Mouse (Mus musculus) brain, embryonic 14.5 days (tissue): Measurements from ENCODE around the gene Rims3. TPM values are rescaled to one million over a fixed set of nuclear protein-coding genes. Genes with fewer than 3 reads are reported as not detected.

ENCODE experiments used
- DNase-seq: peaks from one replicate; pipeline ENCODE4 v3.0.0-alpha.2; 2011; ENCODE audit warnings: low read depth
- CTCF ChIP-seq: fragments of 200-500 bp; IDR thresholded peaks from 2 replicates; pipeline ENCODE4 v1.5.1; 2012; ENCODE audit warnings: inconsistent platforms, mild to moderate bottlenecking, moderate library complexity, borderline replicate concordance; ENCODE audit not compliant: insufficient read depth, insufficient read length; ENCODE audit errors: extremely low read depth
- POLR2A ChIP-seq: fragments of 200-500 bp; IDR thresholded peaks from 2 replicates; pipeline ENCODE4 v1.6.1; 2012; ENCODE audit warnings: mild to moderate bottlenecking, inconsistent platforms, borderline replicate concordance; ENCODE audit not compliant: poor library complexity, insufficient read depth, insufficient read length, severe bottlenecking; ENCODE audit errors: extremely low read depth
- polyA plus RNA-seq: library from polyadenylated mRNA; depleted of rRNA; stranded (reverse); fragments of >200 nt; gene quantifications from 2 replicates; pipeline ENCODE4 v1.2.3, GENCODE M21; 2012

The Rims3 gene
- polyA plus RNA-seq, 1 experiment: 39.8 TPM

GRCm38 (mm10) chr4:120880731-120881432, 26.3 kb downstream of the Rims3 start:
- no peak for DNase-seq
- TF ChIP-seq POLR2A: no peak
- TF ChIP-seq CTCF: no peak

DNA sequence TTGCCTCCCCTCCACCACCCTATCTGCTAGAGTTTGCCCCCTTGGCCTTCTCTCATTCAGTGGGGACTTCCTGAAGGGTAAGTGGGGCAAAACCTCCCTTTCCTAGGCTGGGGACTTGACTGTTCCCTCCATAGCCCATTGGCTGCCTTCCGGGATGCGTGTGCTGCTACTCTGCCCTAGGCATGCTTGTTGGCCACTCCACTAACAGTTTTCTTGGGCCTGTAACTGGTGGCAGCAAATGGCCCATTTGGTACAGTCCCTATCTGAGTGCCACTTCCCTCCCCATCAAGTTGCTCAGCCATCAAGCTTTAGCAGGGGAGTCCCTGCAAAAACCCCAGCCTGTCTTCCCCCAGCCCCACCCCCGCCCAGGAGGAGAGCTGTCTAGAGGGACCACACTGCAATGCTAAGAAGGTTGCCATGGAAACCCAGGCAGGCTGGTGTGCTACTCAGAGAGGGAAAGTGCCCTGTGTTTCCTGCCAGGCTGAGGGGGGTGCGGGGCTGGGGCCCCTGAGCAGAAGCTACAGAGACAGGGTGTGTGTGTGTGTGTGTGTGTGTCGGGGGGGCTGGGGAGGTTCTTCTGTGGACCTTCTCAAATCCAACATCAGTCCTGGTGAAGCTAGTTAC, 27.5 kb downstream of the Rims3 start:
- DNase-seq: peak; percentile 90
- TF ChIP-seq POLR2A (no peak), CTCF (no peak)

DNA sequence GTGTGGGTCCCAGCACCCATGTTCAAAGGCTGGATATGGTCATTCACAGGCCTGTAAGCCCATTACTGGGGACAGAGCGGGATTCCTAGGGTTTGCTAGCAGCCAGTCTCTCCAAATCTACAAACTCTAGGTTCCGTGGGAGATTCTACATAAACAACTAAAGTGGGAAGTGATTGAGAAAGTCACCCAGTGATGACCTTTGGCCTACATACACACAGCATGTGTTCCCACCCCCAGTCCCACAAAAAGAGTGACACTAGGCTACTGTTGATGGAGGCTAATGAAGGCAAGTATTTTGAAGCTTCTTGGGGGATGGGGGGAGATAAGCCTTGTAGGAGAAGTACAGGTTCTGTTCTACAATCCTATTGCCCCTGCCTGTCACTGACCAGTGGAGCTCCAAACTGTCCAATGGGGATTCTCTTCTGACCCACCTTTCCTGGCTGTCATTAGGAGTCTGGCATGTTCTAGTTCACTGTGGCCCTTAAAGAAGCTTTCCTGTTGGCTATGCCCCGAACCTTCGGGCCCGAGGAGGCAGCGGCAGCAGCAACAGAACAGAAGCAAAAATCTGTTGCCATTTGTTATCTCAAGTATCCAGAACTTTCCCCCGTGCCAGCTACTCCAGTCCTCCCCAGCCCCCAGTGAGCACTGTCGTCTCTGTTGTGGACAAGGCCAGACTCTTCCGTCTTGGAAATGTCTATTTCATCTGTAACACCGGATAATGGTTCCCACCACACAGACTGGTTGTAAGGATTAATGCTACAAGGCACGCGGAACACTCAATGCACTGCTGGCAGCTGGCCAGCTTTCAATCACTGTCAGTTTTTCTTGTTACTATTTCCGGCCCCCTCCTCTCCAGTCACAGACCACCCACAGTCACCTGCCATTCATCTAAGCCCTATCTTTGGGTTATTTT, 30.8 kb downstream of the Rims3 start:
- no peak for TF ChIP-seq POLR2A
- no peak for TF ChIP-seq CTCF
- DNase-seq: peak; percentile 84

GRCm38 (mm10) chr4:120886131-120886530, 31.5 kb downstream of the Rims3 start:
- TF ChIP-seq CTCF (no peak), POLR2A (no peak)

DNA sequence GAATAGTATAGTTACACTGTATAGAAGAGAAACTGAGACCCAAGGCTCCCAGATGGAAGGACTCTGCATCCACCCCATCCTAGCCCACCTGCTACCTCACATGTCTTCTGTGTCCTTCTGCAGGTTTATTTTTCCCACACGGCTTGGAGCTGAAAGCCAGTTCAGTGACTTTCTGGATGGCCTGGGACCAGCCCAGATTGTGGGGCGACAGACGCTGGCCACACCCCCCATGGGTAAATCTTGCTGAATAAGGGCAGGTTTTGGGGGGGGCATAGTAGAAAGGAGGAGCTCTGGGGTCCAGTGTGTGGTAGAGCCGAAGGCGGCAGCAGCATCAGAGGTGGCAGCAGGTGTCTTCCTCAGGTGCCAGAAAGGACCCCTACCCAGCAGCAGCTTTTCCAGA, 32.2 kb downstream of the Rims3 start:
- no peak for DNase-seq
- no peak for TF ChIP-seq CTCF
- TF ChIP-seq POLR2A: no peak

More at GRCm38 (mm10) chr4:120886131-120886530, 31.5 kb downstream of the Rims3 start:
- no peak for DNase-seq

DNA sequence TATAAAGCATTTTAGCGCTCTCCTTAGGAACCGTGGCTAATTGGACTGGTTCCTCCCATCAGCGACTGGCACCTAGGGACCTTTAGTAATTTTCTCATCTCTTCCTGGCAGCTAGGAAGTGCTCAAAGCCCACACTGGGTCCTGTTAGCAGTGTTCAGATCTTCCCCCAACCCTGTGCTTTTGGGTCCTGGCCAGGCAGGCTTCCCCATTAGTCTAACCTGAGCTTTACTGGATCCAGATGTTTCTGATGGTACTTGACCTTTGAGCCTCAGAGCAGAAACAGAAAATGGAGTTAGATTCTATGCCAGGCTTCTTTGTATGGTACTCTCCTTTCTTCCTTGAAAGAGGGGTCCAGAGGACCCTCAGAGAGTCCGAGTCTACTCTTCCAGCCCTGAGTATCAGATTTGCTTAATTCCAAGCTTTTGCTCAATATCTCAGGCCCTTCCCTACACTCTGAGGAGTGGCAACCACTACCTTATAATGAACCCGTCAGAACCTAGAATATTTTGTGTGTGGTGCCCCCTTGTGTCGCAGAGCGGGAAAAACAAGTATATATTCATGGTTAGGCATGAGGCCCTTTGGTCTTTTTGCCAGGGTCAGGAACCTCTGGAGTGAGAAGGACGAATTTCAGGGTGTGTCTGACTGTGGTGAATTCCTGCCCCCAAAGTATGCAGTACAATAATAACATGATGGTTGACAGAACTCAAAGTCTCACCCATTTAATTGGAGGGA, 32.9 kb downstream of the Rims3 start:
- peak; percentile 69; the same call in 1 of the 2 replicates for TF ChIP-seq CTCF
- no peak for TF ChIP-seq POLR2A
- peak; percentile 70 for DNase-seq

DNA sequence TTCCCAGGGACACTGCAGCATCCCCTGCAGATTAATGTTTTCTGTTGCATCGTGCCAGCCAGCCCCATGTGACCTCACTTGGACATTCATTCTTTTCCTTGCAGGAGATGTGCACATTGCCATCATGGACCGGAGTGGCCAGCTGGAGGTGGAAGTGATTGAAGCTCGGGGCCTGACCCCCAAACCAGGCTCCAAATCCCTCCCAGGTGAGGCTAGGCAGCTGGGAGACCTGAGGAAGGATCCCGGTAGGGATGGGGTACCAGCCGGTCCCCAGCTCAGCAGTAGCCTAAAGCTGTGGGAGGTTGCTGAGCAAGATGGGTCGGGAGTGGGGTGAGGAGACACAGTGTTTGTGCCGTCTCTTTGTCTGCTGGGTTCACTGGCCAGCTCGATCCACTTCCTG, 34.3 kb downstream of the Rims3 start:
- DNase-seq: no peak
- TF ChIP-seq CTCF (no peak), POLR2A (no peak)

GRCm38 (mm10) chr4:120890754-120891440, 36.3 kb downstream of the Rims3 start:
- TF ChIP-seq POLR2A (no peak), CTCF (no peak)
- DNase-seq: peak; percentile 68

GRCm38 (mm10) chr4:120891960-120892359, 37.3 kb downstream of the Rims3 start:
- no peak for DNase-seq
- TF ChIP-seq POLR2A (no peak), CTCF (no peak)

GRCm38 (mm10) chr4:120892516-120892915, 37.9 kb downstream of the Rims3 start:
- TF ChIP-seq CTCF (no peak), POLR2A (no peak)

DNA sequence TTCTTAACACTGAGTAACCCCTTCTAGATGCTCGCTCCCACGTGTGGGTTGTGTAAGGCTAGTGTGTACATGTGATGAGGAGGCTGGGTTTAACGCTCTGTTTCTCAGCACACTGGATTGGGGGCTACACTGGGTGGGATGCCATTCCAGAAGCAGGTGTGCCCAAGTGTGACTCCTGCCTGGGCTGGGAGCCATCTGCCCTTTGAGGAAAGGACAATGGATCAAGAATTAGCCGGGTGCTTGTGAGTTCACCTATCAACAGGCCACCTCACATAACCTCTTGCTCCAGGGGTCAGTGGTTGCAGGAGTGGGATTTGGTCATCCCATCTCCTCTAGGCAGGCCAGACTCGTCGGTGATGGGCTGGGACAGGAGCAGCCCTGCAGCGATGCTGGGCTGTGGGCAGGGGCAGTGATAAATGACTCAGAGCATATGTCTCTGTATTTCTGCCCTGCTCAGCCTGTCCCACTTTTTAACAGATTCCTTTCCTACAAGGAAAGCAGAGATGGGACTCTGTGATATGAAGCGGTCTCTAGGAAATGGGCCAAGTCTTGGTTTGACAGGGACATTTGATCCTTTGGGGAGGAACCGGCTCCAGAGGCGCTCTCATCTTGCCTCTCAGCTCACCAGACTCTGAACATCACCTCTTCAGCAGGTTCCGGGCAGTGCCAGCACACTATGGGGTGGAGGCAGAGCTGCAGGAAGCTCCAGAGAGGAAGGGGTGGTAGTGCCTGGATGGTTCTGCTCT, 39.2 kb downstream of the Rims3 start:
- no peak for DNase-seq
- no peak for TF ChIP-seq POLR2A
- TF ChIP-seq CTCF: no peak

More at GRCm38 (mm10) chr4:120892516-120892915, 37.9 kb downstream of the Rims3 start:
- no peak for DNase-seq
